Mouse (Mus musculus) intestine, postnatal 0 days (tissue): ENCODE measurements around the gene Grb2. TPM values are rescaled to one million over a fixed set of nuclear protein-coding genes. Genes with fewer than 3 reads are reported as not detected.

Source experiments
- ATAC-seq: fragments of 200-750 bp; cut with Nextera tagmentation; 2 replicates; pipeline ENCODE4 v1.8.0; 2017; ENCODE audit warnings: mild to moderate bottlenecking, moderate TSS enrichment, moderate library complexity
- H3K27ac ChIP-seq: fragments of 300-500 bp; sonication (generic); 2 replicates; pipeline ENCODE4 v1.5.1; 2014; ENCODE audit warnings: mild to moderate bottlenecking, low read depth, low read length, moderate library complexity
- H3K27me3 ChIP-seq: fragments of 300-500 bp; sonication (generic); replicated peaks from 2 replicates; pipeline ENCODE4 v1.6.1; 2014; ENCODE audit warnings: low read length, mixed read lengths; ENCODE audit not compliant: control insufficient read depth, insufficient read depth
- H3K36me3 ChIP-seq: fragments of 300-500 bp; sonication (generic); 2 replicates; pipeline ENCODE4 v1.6.1; 2014; ENCODE audit warnings: mild to moderate bottlenecking, moderate library complexity; ENCODE audit not compliant: control insufficient read depth, insufficient read depth
- H3K4me1 ChIP-seq: fragments of 300-500 bp; sonication (generic); replicated peaks from 2 replicates; pipeline ENCODE4 v1.6.1; 2014; ENCODE audit warnings: antibody characterized with exemption, low read length, mixed read lengths; ENCODE audit not compliant: control insufficient read depth, insufficient read depth
- H3K4me2 ChIP-seq: fragments of 300-500 bp; sonication (generic); replicated peaks from 2 replicates; pipeline ENCODE4 v1.6.1; 2014; ENCODE audit warnings: low read depth, mild to moderate bottlenecking, moderate library complexity
- H3K4me3 ChIP-seq: fragments of 300-500 bp; sonication (generic); 2 replicates; pipeline ENCODE4 v1.5.1; 2014; ENCODE audit warnings: low read depth, low read length
- H3K9ac ChIP-seq: fragments of 300-500 bp; sonication (generic); 2 replicates; pipeline ENCODE4 v1.6.1; 2014; ENCODE audit warnings: mild to moderate bottlenecking, low read depth, low read length
- H3K9me3 ChIP-seq: fragments of 300-500 bp; sonication (generic); 2 replicates; pipeline ENCODE4 v1.6.1; 2016; ENCODE audit warnings: mixed run types; ENCODE audit not compliant: control insufficient read depth
- CTCF ChIP-seq: sonication (generic); IDR thresholded peaks from 2 replicates; pipeline ENCODE4 v1.5.1; 2016; ENCODE audit warnings: low read depth, mild to moderate bottlenecking, control low read depth, antibody characterized with exemption, moderate library complexity
- WGBS: fragments of 180-500 bp; shearing (Covaris S2); extraction: QIAGEN DNeasy Blood & Tissue Kit; methylation state at CpG from one replicate; pipeline ENCODE4 v1.1.7; 2014; 5-methylcytosine and 5-hydroxymethylcytosine counted together
- polyA plus RNA-seq: library from polyadenylated mRNA; unstranded; fragments of >200 nt; fragmentation: Nextera tagmentation; extraction: Ambion mirVana; gene quantifications from 2 replicates; pipeline ENCODE4 v1.2.1, GENCODE M21; 2015

Gene Grb2
- polyA plus RNA-seq, 1 experiment from 2014 or later = 60.5 TPM

- Histone ChIP-seq H3K4me2 (no peak overlapping the region), H3K27ac (no peak overlapping the region), H3K4me3 (no peak overlapping the region), H3K9ac (no peak overlapping the region), H3K36me3 (peaks cover 6% of the 10 kb centered on the region), H3K27me3 (no peaks in the 10 kb centered on the region), H3K9me3 (no peaks in the 10 kb centered on the region), H3K4me1 (no peaks in the 10 kb centered on the region)
- TF ChIP-seq CTCF = no peak
- WGBS = 92% methylated on average over 15 of the region's 15 CpGs
- ATAC-seq = no peak
Observed at GRCm38 (mm10) chr11:115600743-115601142, 107.7 kb downstream of the Grb2 start.

- WGBS = 93% methylated on average over 7 of the region's 7 CpGs
- Histone ChIP-seq H3K27ac (no peak overlapping the region), H3K4me2 (no peak overlapping the region), H3K36me3 (peaks cover 9% of the 10 kb centered on the region), H3K4me1 (no peaks in the 10 kb centered on the region), H3K27me3 (no peaks in the 10 kb centered on the region), H3K9me3 (no peaks in the 10 kb centered on the region), H3K9ac (no peak overlapping the region), H3K4me3 (no peak overlapping the region)
- TF ChIP-seq CTCF = no peak
- no peak for ATAC-seq
Observed at GRCm38 (mm10) chr11:115599722-115600121, 108.7 kb downstream of the Grb2 start.

GRCm38 (mm10) chr11:115598309-115598708 lies 110.1 kb downstream of the Grb2 start:
- no peak overlapping the region for H3K4me2 ChIP-seq
- H3K4me1 ChIP-seq = no peaks in the 10 kb centered on the region
- TF ChIP-seq CTCF = no peak
- no peak overlapping the region for H3K27ac ChIP-seq
- H3K4me3 ChIP-seq = no peak overlapping the region
- ATAC-seq = no peak
- no peak overlapping the region for H3K9ac ChIP-seq
- peaks cover 16% of the 10 kb centered on the region for H3K36me3 ChIP-seq
- H3K9me3 ChIP-seq = no peaks in the 10 kb centered on the region
- WGBS = 92% methylated on average over 4 of the region's 4 CpGs
- no peaks in the 10 kb centered on the region for H3K27me3 ChIP-seq

- Histone ChIP-seq H3K36me3 (peaks cover 45% of the 10 kb centered on the region), H3K4me1 (no peaks in the 10 kb centered on the region)
Observed at GRCm38 (mm10) chr11:115595209-115595608, 113.2 kb downstream of the Grb2 start.

More at GRCm38 (mm10) chr11:115595209-115595608, 113.2 kb downstream of the Grb2 start:
- H3K9me3 ChIP-seq = no peaks in the 10 kb centered on the region
- peak; percentile 13; the same call in 1 of the 2 replicates for TF ChIP-seq CTCF
- 97% methylated on average over 3 of the region's 3 CpGs for WGBS
- no peak overlapping the region for H3K9ac ChIP-seq
- ATAC-seq = no peak
- H3K4me2 ChIP-seq = no peak overlapping the region
- no peak overlapping the region for H3K4me3 ChIP-seq
- no peaks in the 10 kb centered on the region for H3K27me3 ChIP-seq
- no peak overlapping the region for H3K27ac ChIP-seq

Other genes with a start within 250 kb of the Grb2 start
- 3.0 and 3.4 TPM in 2 replicates for gene Slc16a5, start 246.1 kb downstream of the Grb2 start, polyA plus RNA-seq
- 6.9 and 7.0 TPM in 2 replicates for gene Armc7, start 232.9 kb downstream of the Grb2 start, polyA plus RNA-seq
- gene Nt5c, start 216.7 kb downstream of the Grb2 start, polyA plus RNA-seq = 189 and 194 TPM in 2 replicates
- gene Jpt1, start 194.2 kb downstream of the Grb2 start, polyA plus RNA-seq = 255 and 263 TPM in 2 replicates
- gene Sumo2, start 172.3 kb downstream of the Grb2 start, polyA plus RNA-seq = 404 and 414 TPM in 2 replicates
- gene Nup85, start 144.2 kb downstream of the Grb2 start, polyA plus RNA-seq = 30.4 and 31.5 TPM in 2 replicates
- gene Mrps7, start 104.7 kb downstream of the Grb2 start, polyA plus RNA-seq = 51.6 and 52.2 TPM in 2 replicates
- gene Gga3, start 104.5 kb downstream of the Grb2 start, polyA plus RNA-seq = 5.7 and 5.8 TPM in 2 replicates
- gene Mif4gd, start 95.6 kb downstream of the Grb2 start, polyA plus RNA-seq = 43.0 and 48.9 TPM in 2 replicates
- 19.1 and 19.5 TPM in 2 replicates for gene Slc25a19, start 80.3 kb downstream of the Grb2 start, polyA plus RNA-seq
- gene Tmem94, start 56.8 kb upstream of the Grb2 start, polyA plus RNA-seq = 8.2 and 8.6 TPM in 2 replicates
- 7.4 and 7.6 TPM in 2 replicates for gene Caskin2, start 105.0 kb upstream of the Grb2 start, polyA plus RNA-seq
- 16.7 and 17.0 TPM in 2 replicates for gene Tsen54, start 106.1 kb upstream of the Grb2 start, polyA plus RNA-seq
- gene Llgl2, start 115.5 kb upstream of the Grb2 start, polyA plus RNA-seq = 60.5 and 61.8 TPM in 2 replicates
- 332 and 377 TPM in 2 replicates for gene Myo15b, start 149.8 kb upstream of the Grb2 start, polyA plus RNA-seq
- gene Smim5, start 191.4 kb upstream of the Grb2 start, polyA plus RNA-seq = 1.9 and 3.4 TPM in 2 replicates
- gene Smim6, start 203.4 kb upstream of the Grb2 start, polyA plus RNA-seq = 29.6 and 32.9 TPM in 2 replicates
- gene Sap30bp, start 224.7 kb upstream of the Grb2 start, polyA plus RNA-seq = 27.5 and 28.8 TPM in 2 replicates
- 6.8 and 8.2 TPM in 2 replicates for gene Recql5, start 224.9 kb upstream of the Grb2 start, polyA plus RNA-seq